Mouse (Mus musculus) heart, postnatal 0 days (tissue): Measurements from ENCODE around the gene Dgkd. TPM values are rescaled to one million over a fixed set of nuclear protein-coding genes. Genes with fewer than 3 reads are reported as not detected.
"Not testable (repeated sequence)": the region's sequence is repeated elsewhere in the genome, so short reads cannot be mapped to it uniquely, and the experiment has no call there.

ENCODE experiments used
- ATAC-seq: fragments of 200-750 bp; cut with Nextera tagmentation; 2 replicates; pipeline ENCODE4 v1.8.0; 2017; ENCODE audit warnings: low read depth, moderate number of reproducible peaks, moderate library complexity; ENCODE audit not compliant: insufficient read depth
- DNase-seq: peaks from one replicate; pipeline ENCODE4 v3.0.0-alpha.2; 2016; ENCODE audit warnings: low spot score
- H3K27ac ChIP-seq: fragments of 300-500 bp; sonication (generic); 2 replicates; pipeline ENCODE4 v1.5.1; 2014; ENCODE audit warnings: low read depth, mild to moderate bottlenecking
- H3K27me3 ChIP-seq: fragments of 300-500 bp; sonication (generic); 2 replicates; pipeline ENCODE4 v1.6.1; 2014; ENCODE audit warnings: low read length, mixed read lengths; ENCODE audit not compliant: control insufficient read depth, insufficient read depth
- H3K36me3 ChIP-seq: fragments of 300-500 bp; sonication (generic); replicated peaks from 2 replicates; pipeline ENCODE4 v1.6.1; 2014; ENCODE audit warnings: low read length, mixed read lengths; ENCODE audit not compliant: control insufficient read depth, insufficient read depth
- H3K4me1 ChIP-seq: fragments of 300-500 bp; sonication (generic); 2 replicates; pipeline ENCODE4 v1.6.1; 2014; ENCODE audit warnings: antibody characterized with exemption; ENCODE audit not compliant: control insufficient read depth, insufficient read depth
- H3K4me2 ChIP-seq: fragments of 300-500 bp; sonication (generic); 2 replicates; pipeline ENCODE4 v1.6.1; 2014; ENCODE audit warnings: low read depth, mild to moderate bottlenecking, low read length, moderate library complexity
- H3K4me3 ChIP-seq: fragments of 300-500 bp; sonication (generic); 2 replicates; pipeline ENCODE4 v1.5.1; 2014; ENCODE audit warnings: low read depth, low read length
- H3K9ac ChIP-seq: fragments of 300-500 bp; sonication (generic); replicated peaks from 2 replicates; pipeline ENCODE4 v1.6.1; 2014; ENCODE audit warnings: low read depth, low read length, mixed read lengths
- H3K9me3 ChIP-seq: fragments of 300-500 bp; sonication (generic); replicated peaks from 2 replicates; pipeline ENCODE4 v1.6.1; 2016; ENCODE audit warnings: low read length; ENCODE audit not compliant: control insufficient read depth
- CTCF ChIP-seq: IDR thresholded peaks from 2 replicates; pipeline ENCODE4 v1.5.1; 2016; ENCODE audit warnings: antibody characterized with exemption, control low read depth, low read depth
- EP300 ChIP-seq: IDR thresholded peaks from 2 replicates; pipeline ENCODE4 v1.6.1; 2016; ENCODE audit warnings: antibody characterized with exemption, low read depth
- WGBS: fragments of 180-500 bp; shearing (Covaris S2); extraction: QIAGEN DNeasy Blood & Tissue Kit; methylation state at CpG from one replicate; pipeline ENCODE4 v1.1.7; 2014; 5-methylcytosine and 5-hydroxymethylcytosine counted together
- polyA plus RNA-seq: library from polyadenylated mRNA; unstranded; fragments of >200 nt; fragmentation: Nextera tagmentation; extraction: Ambion mirVana; gene quantifications from 2 replicates; pipeline ENCODE4 v1.2.1, GENCODE M21; 2015
- total RNA-seq: library from RNA; depleted of rRNA; stranded (reverse); fragments of >200 nt; gene quantifications from 2 replicates; pipeline ENCODE4 v1.2.3, GENCODE M21; 2014; ENCODE audit warnings: low replicate concordance

Gene Dgkd
- total and polyA plus RNA-seq, 2 experiments from 2014 or later, result 14.1 to 40.5 TPM

- WGBS, result 61% methylated on average over 7 of the region's 7 CpGs
- no peak overlapping the region for H3K9ac ChIP-seq
- DNase-seq, result peak; percentile 5
These were observed 39.4 kb upstream of the Dgkd start for GRCm38 (mm10) chr1:87813681-87814080.

GRCm38 (mm10) chr1:87824420-87824995 lies 28.6 kb upstream of the Dgkd start:
- TF ChIP-seq CTCF (no peak), EP300 (no peak)
- 85% methylated on average over 10 of the region's 10 CpGs for WGBS
- ATAC-seq (no peak), DNase-seq (no peak)
- H3K36me3 ChIP-seq, result no peaks in the 10 kb centered on the region
- H3K4me3 ChIP-seq, result no peak overlapping the region
- no peak overlapping the region for H3K4me2 ChIP-seq
- H3K27me3 ChIP-seq, result no peaks in the 10 kb centered on the region
- peaks cover 6% of the 10 kb centered on the region; the same call in 1 of the 2 replicates for H3K4me1 ChIP-seq
- H3K9me3 ChIP-seq, result no peaks in the 10 kb centered on the region
- no peak overlapping the region for H3K27ac ChIP-seq
- no peak overlapping the region for H3K9ac ChIP-seq

More at GRCm38 (mm10) chr1:87813681-87814080, 39.4 kb upstream of the Dgkd start:
- no peak overlapping the region for H3K4me3 ChIP-seq
- no peaks in the 10 kb centered on the region for H3K36me3 ChIP-seq
- H3K4me2 ChIP-seq, result no peak overlapping the region
- no peaks in the 10 kb centered on the region for H3K27me3 ChIP-seq
- H3K4me1 ChIP-seq, result no peaks in the 10 kb centered on the region
- TF ChIP-seq EP300 (no peak), CTCF (no peak)
- H3K27ac ChIP-seq, result no peak overlapping the region
- H3K9me3 ChIP-seq, result no peaks in the 10 kb centered on the region
- no peak for ATAC-seq

- Histone ChIP-seq H3K27ac (no peak overlapping the region), H3K4me2 (no peak overlapping the region), H3K36me3 (no peaks in the 10 kb centered on the region), H3K4me3 (no peak overlapping the region), H3K4me1 (peaks cover 6% of the 10 kb centered on the region; the same call in 1 of the 2 replicates), H3K9ac (no peak overlapping the region), H3K27me3 (no peaks in the 10 kb centered on the region), H3K9me3 (no peaks in the 10 kb centered on the region)
- no peak for DNase-seq
- ATAC-seq, result no peak
- 88% methylated on average over 5 of the region's 5 CpGs for WGBS
- no peak for TF ChIP-seq EP300
- TF ChIP-seq CTCF, result no peak
These were observed 27.8 kb upstream of the Dgkd start for GRCm38 (mm10) chr1:87825281-87825680.

- Histone ChIP-seq H3K36me3 (no peaks in the 10 kb centered on the region), H3K9ac (no peak overlapping the region), H3K4me1 (peaks cover 6% of the 10 kb centered on the region; the same call in 1 of the 2 replicates), H3K27ac (no peak overlapping the region), H3K4me3 (no peak overlapping the region), H3K27me3 (no peaks in the 10 kb centered on the region), H3K4me2 (no peak overlapping the region), H3K9me3 (no peaks in the 10 kb centered on the region)
- WGBS, result 88% methylated on average over 6 of the region's 6 CpGs
- TF ChIP-seq EP300 (no peak), CTCF (no peak)
- no peak for DNase-seq
- no peak for ATAC-seq
These were observed 27.1 kb upstream of the Dgkd start for GRCm38 (mm10) chr1:87825991-87826390.

GRCm38 (mm10) chr1:87826474-87826873 lies 26.6 kb upstream of the Dgkd start:
- 51% methylated on average over 2 of the region's 2 CpGs for WGBS
- H3K9ac ChIP-seq, result no peak overlapping the region
- H3K4me2 ChIP-seq, result no peak overlapping the region
- TF ChIP-seq CTCF (no peak), EP300 (no peak)
- ATAC-seq, result no peak
- H3K4me3 ChIP-seq, result no peak overlapping the region
- H3K4me1 ChIP-seq, result peaks cover 6% of the 10 kb centered on the region; the same call in 1 of the 2 replicates
- no peaks in the 10 kb centered on the region for H3K27me3 ChIP-seq
- DNase-seq, result no peak
- H3K27ac ChIP-seq, result no peak overlapping the region
- no peaks in the 10 kb centered on the region for H3K36me3 ChIP-seq
- H3K9me3 ChIP-seq, result no peaks in the 10 kb centered on the region

GRCm38 (mm10) chr1:87827476-87827875 lies 25.6 kb upstream of the Dgkd start:
- H3K36me3 ChIP-seq, DNase-seq, H3K27me3 ChIP-seq, H3K4me1 ChIP-seq, H3K27ac ChIP-seq, H3K9ac ChIP-seq, ATAC-seq, H3K9me3 ChIP-seq, H3K4me3 ChIP-seq, H3K4me2 ChIP-seq: not testable (repeated sequence)
- WGBS, result 73% methylated on average over 1 of the region's 1 CpGs
